Mouse (Mus musculus): ENCODE measurements around the gene Lsm7.

GRCm38 (mm10) chr10:80871581-80871980, 16.6 kb upstream of the Lsm7 start, which contains the start of gene Tmprss9:
- no peak for TF ChIP-seq FLI1 (IDR thresholded peaks at IDR 0.05; ENCODE audit: low read length)
- TF ChIP-seq GATA1 (IDR thresholded peaks at IDR 0.05; ENCODE audit: borderline replicate concordance, low read length) = no peak
